Mouse (Mus musculus) left cerebral cortex, adult 2 months (tissue): ENCODE results near the gene Plcd3. TPM values are rescaled to one million over a fixed set of nuclear protein-coding genes. Genes with fewer than 3 reads are reported as not detected.

Experiments
- DNase-seq, 2 experiments: peaks; one replicate each; pipeline ENCODE4 v3.0.0; 2021 to 2022; ENCODE audit warnings: low spot score in 2 of 2, mixed read lengths in 1 of 2; ENCODE audit errors: extremely low spot score in 1 of 2
- H3K27ac ChIP-seq: fragments of 200-600 bp; 2 replicates; pipeline ENCODE4 v1.8.1; 2022
- H3K4me3 ChIP-seq: fragments of 200-600 bp; 2 replicates; pipeline ENCODE4 v1.8.1; 2022
- CTCF ChIP-seq: fragments of 200-600 bp; IDR thresholded peaks from 2 replicates; pipeline ENCODE4 v1.8.1; 2022; ENCODE audit warnings: antibody characterized with exemption, mild to moderate bottlenecking, moderate library complexity
- intact Hi-C: fragments of 180-260 bp; cut with DNase I; formaldehyde crosslinking; loops from one replicate; pipeline ENCODE4 v1.15.1; 2025
- total RNA-seq, 2 experiments: library from RNA; stranded (reverse); gene quantifications; 2 replicates each; pipeline ENCODE4 v1.2.3; 2021

Plcd3 gene
- total RNA-seq, 2 experiments from 2014 or later, result 16.5 to 19.0 TPM

- peak; percentile 99 to 100 for DNase-seq
- intact Hi-C loops, result loop anchor here (1.0 to 5.0 kb wide), 2 partner anchors 16 to 211 kb away; partner anchors contain the start of gene Hexim2
- H3K4me3 ChIP-seq, result peak within 1 kb of the TSS; percentile 64
- TF ChIP-seq CTCF, result no peak
- peak within 1 kb of the TSS; percentile 98 for H3K27ac ChIP-seq
Observed at GRCm38 (mm10) chr11:103116008-103116818, 14.8 kb upstream of the Plcd3 start, which contains the start of gene Hexim1. Gene Hexim1, plus strand, starts transcription at chr11:103116231.

GRCm38 (mm10) chr11:103115163-103116007, 13.9 kb upstream of the Plcd3 start:
- Histone ChIP-seq H3K4me3 (peak overlapping the region; percentile 51), H3K27ac (peak overlapping the region; percentile 98)
- TF ChIP-seq CTCF, result no peak
- peak; percentile 73 to 77 for DNase-seq
- intact Hi-C loops, result loop anchor here (1.0 to 5.0 kb wide), 2 partner anchors 17 to 212 kb away; partner anchors contain the start of gene Hexim2

- intact Hi-C loops, result no loop called here
- no peak for TF ChIP-seq CTCF
- no peak for DNase-seq
- Histone ChIP-seq H3K27ac (peak overlapping the region; percentile 98), H3K4me3 (peak overlapping the region; percentile 51)
Observed at GRCm38 (mm10) chr11:103114270-103114943, 12.9 kb upstream of the Plcd3 start.

GRCm38 (mm10) chr11:103113771-103114170, 12.3 kb upstream of the Plcd3 start:
- intact Hi-C loops, result no loop called here
- TF ChIP-seq CTCF, result no peak
- DNase-seq, result no peak
- H3K4me3 ChIP-seq, result no peak overlapping the region
- no peak overlapping the region for H3K27ac ChIP-seq

- H3K4me3 ChIP-seq, result no peak overlapping the region
- TF ChIP-seq CTCF, result no peak
- H3K27ac ChIP-seq, result peak overlapping the region; percentile 67; the same call in 1 of the 2 replicates
- no peak for DNase-seq
- intact Hi-C loops, result no loop called here
Observed at GRCm38 (mm10) chr11:103113005-103113404, 11.5 kb upstream of the Plcd3 start.

GRCm38 (mm10) chr11:103112552-103112912, 11.1 kb upstream of the Plcd3 start:
- DNase-seq, result no peak
- peak overlapping the region; percentile 67 for H3K27ac ChIP-seq
- H3K4me3 ChIP-seq, result peak overlapping the region; percentile 43
- TF ChIP-seq CTCF, result no peak
- intact Hi-C loops, result no loop called here

- H3K27ac ChIP-seq, result peak overlapping the region; percentile 67
- H3K4me3 ChIP-seq, result peak overlapping the region; percentile 43
- no peak for TF ChIP-seq CTCF
- intact Hi-C loops, result no loop called here
- no peak for DNase-seq
Observed at GRCm38 (mm10) chr11:103111881-103112551, 10.6 kb upstream of the Plcd3 start.

- no peak for DNase-seq
- intact Hi-C loops, result no loop called here
- H3K4me3 ChIP-seq, result no peak overlapping the region
- H3K27ac ChIP-seq, result peak overlapping the region; percentile 67; the same call in 1 of the 2 replicates
- TF ChIP-seq CTCF, result no peak
Observed at GRCm38 (mm10) chr11:103111301-103111700, 9.8 kb upstream of the Plcd3 start.

GRCm38 (mm10) chr11:103106386-103106785, 4.9 kb upstream of the Plcd3 start:
- no peak for DNase-seq
- TF ChIP-seq CTCF, result no peak
- intact Hi-C loops, result no loop called here
- no peak overlapping the region for H3K4me3 ChIP-seq
- no peak overlapping the region for H3K27ac ChIP-seq

GRCm38 (mm10) chr11:103105810-103106209, 4.4 kb upstream of the Plcd3 start:
- TF ChIP-seq CTCF, result no peak
- H3K27ac ChIP-seq, result no peak overlapping the region
- DNase-seq, result no peak
- intact Hi-C loops, result no loop called here
- no peak overlapping the region for H3K4me3 ChIP-seq

GRCm38 (mm10) chr11:103105180-103105725, 3.8 kb upstream of the Plcd3 start:
- Histone ChIP-seq H3K27ac (no peak overlapping the region), H3K4me3 (no peak overlapping the region)
- TF ChIP-seq CTCF, result no peak
- no peak for DNase-seq
- intact Hi-C loops, result no loop called here
